Mouse (Mus musculus) gastrocnemius, postnatal 36 days (tissue): ENCODE measurements around the gene Ppp3cb. TPM values are rescaled to one million over a fixed set of nuclear protein-coding genes. Genes with fewer than 3 reads are reported as not detected.
"Not testable (repeated sequence)": the region's sequence is repeated elsewhere in the genome, so short reads cannot be mapped to it uniquely, and the experiment has no call there.

ENCODE experiments used
- DNase-seq, 2 experiments: peaks; one replicate each; pipeline ENCODE4 v3.0.0; 2022
- intact Hi-C: fragments of 180-260 bp; cut with DNase I; formaldehyde crosslinking; loops from one replicate; pipeline ENCODE4 v1.15.1; 2025
- long read RNA-seq, 2 experiments: library from polyadenylated mRNA; stranded (forward); transcript quantifications; one replicate each; pipeline ENCODE4 v2.0.0; 2021
- total RNA-seq, 2 experiments: library from RNA; stranded (reverse); gene quantifications; 2 replicates each; pipeline ENCODE4 v1.2.3; 2021

Gene Ppp3cb
- total RNA-seq, result 100 to 1,000 TPM; 158 to 159 TPM
- long read RNA-seq, experiment 1, partial matches to known transcripts, result 4 of 51 reads
- long read RNA-seq, experiment 1, other reads (novel, unspliced or antisense), result 41 of 51 reads
- long read RNA-seq, experiment 2, transcript Ppp3cb-202 (14 exons, 3,831 nt), result major isoform, 5 of 68 reads
- long read RNA-seq, experiment 2, partial matches to known transcripts, result 4 of 68 reads
- long read RNA-seq, experiment 2, other reads (novel, unspliced or antisense), result 55 of 68 reads

GRCm38 (mm10) chr14:20546415-20546814, at the start of gene Ppp3cb:
TSS of gene Ppp3cb (minus strand) at chr14:20546573.
- DNase-seq, result peak in 1 of 2 experiments; percentile 73
- intact Hi-C loops, result no loop called here

- DNase-seq, result no peak
Observed at GRCm38 (mm10) chr14:20595781-20596180, 49.4 kb upstream of the Ppp3cb start.

GRCm38 (mm10) chr14:20587458-20587857, 41.1 kb upstream of the Ppp3cb start:
- intact Hi-C loops, result no loop called here

More at GRCm38 (mm10) chr14:20595781-20596180, 49.4 kb upstream of the Ppp3cb start:
- intact Hi-C loops, result no loop called here

GRCm38 (mm10) chr14:20578822-20579407, 32.5 kb upstream of the Ppp3cb start:
- DNase-seq, result no peak
- intact Hi-C loops, result loop anchor here (5.0 kb wide), 1 partner anchor 63 kb away; the partner anchor contains the start of gene Usp54

More at GRCm38 (mm10) chr14:20587458-20587857, 41.1 kb upstream of the Ppp3cb start:
- DNase-seq, result no peak

- intact Hi-C loops, result loop anchor here (2.0 to 5.0 kb wide), 2 partner anchors 66 to 83 kb away; partner anchors contain the start of gene Usp54
- peak; percentile 41 to 56 for DNase-seq
Observed at GRCm38 (mm10) chr14:20576179-20576578, 29.8 kb upstream of the Ppp3cb start.

- intact Hi-C loops, DNase-seq: not testable (repeated sequence)
Observed at GRCm38 (mm10) chr14:20573196-20573595, 26.8 kb upstream of the Ppp3cb start.

GRCm38 (mm10) chr14:20565256-20566021, 19.1 kb upstream of the Ppp3cb start:
- intact Hi-C loops, result no loop called here

GRCm38 (mm10) chr14:20564692-20565091, 18.3 kb upstream of the Ppp3cb start:
- intact Hi-C loops, result no loop called here
- DNase-seq, result peak in 1 of 2 experiments; percentile 18

More at GRCm38 (mm10) chr14:20565256-20566021, 19.1 kb upstream of the Ppp3cb start:
- no peak for DNase-seq

GRCm38 (mm10) chr14:20561897-20562296, 15.5 kb upstream of the Ppp3cb start:
- no peak for DNase-seq
- intact Hi-C loops, result no loop called here

GRCm38 (mm10) chr14:20550136-20550535, 3.8 kb upstream of the Ppp3cb start:
- intact Hi-C loops, result no loop called here

GRCm38 (mm10) chr14:20545529-20546331, 643 bp downstream of the Ppp3cb start:
- intact Hi-C loops, result no loop called here
- DNase-seq, result peak; percentile 87 to 93

More at GRCm38 (mm10) chr14:20550136-20550535, 3.8 kb upstream of the Ppp3cb start:
- DNase-seq, result no peak

GRCm38 (mm10) chr14:20544467-20545411, 1.6 kb downstream of the Ppp3cb start:
- intact Hi-C loops, result no loop called here

GRCm38 (mm10) chr14:20529643-20530042, 16.7 kb downstream of the Ppp3cb start:
- intact Hi-C loops, result no loop called here
- no peak for DNase-seq

More at GRCm38 (mm10) chr14:20544467-20545411, 1.6 kb downstream of the Ppp3cb start:
- no peak for DNase-seq

GRCm38 (mm10) chr14:20520179-20520578, 26.2 kb downstream of the Ppp3cb start:
- intact Hi-C loops, result no loop called here
- DNase-seq, result no peak

GRCm38 (mm10) chr14:20508424-20508823, 37.9 kb downstream of the Ppp3cb start:
- DNase-seq, result no peak
- intact Hi-C loops, result no loop called here

- intact Hi-C loops, result no loop called here
- no peak for DNase-seq
Observed at GRCm38 (mm10) chr14:20502966-20503365, 43.4 kb downstream of the Ppp3cb start.

- intact Hi-C loops, result no loop called here
- no peak for DNase-seq
Observed at GRCm38 (mm10) chr14:20499982-20500381, 46.4 kb downstream of the Ppp3cb start.

GRCm38 (mm10) chr14:20496603-20497002, 49.8 kb downstream of the Ppp3cb start, which contains the start of gene Mss51:
TSS of gene Mss51 (minus strand) at chr14:20496901.
- intact Hi-C loops, result no loop called here
- DNase-seq, result no peak

GRCm38 (mm10) chr14:20486031-20486430, 60.3 kb downstream of the Ppp3cb start:
- intact Hi-C loops, result no loop called here
- no peak for DNase-seq
